Mouse (Mus musculus): Measurements from ENCODE around the gene Jmjd8. TPM values are rescaled to one million over a fixed set of nuclear protein-coding genes. Genes with fewer than 3 reads are reported as not detected.

Jmjd8 gene
- total RNA-seq, 4 experiments from 2014 or later, result 61.0 to 63.6 (median 61.8) TPM

DNA sequence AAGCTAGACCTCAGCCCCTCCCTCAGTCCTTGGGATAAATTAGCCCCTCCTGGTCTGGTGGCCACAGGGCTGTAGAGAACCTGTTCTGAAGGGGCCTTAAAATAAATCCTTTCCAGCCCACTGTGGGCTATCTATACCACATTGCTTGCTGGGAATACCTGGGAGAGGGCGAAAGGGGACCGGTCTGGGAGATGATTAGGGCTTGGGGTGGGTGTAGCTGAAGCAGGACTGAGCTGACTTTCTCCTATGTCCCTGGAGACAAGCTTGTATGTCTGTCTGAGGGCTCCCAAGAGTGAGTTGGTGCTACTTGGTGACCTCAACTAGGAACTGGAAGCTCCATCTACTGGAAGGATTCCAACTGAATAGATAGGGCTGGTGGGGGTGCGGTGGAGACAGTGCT is 48.4 kb downstream of the Jmjd8 start:
- no peak for DNase-seq (ENCODE audit: low spot score in 2 of 2)

- DNase-seq (ENCODE audit: low spot score in 2 of 2), result no peak
Measured at GRCm38 (mm10) chr17:25877741-25878610, 49.3 kb downstream of the Jmjd8 start.

DNA sequence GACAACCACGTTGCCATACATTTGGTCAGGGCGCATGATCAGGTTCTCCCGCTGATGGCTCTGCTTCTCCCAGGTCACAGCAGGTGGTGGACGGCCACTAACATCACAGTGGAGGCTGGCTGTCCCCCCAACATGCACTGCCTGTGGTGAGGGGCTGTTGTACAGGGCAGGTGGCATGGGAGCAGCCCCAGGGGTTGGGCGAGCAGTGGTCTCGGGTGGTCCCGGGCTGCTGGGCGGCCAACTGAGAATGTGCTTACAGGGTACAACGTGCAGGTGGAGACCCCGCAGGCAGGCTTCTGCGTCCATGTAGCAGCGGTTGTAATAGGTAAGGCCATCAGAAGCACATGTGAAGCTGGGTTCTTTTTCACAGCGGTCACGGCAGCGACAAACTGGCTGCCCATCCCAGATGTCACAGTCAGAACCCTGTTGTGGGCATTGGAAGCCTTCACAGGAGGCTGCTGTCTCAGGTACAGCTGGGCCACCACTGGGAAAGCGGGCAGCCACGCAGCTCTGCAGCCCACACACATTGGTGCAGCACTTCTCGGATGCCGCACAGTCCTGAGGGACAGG is 50.0 kb downstream of the Jmjd8 start:
- no peak for DNase-seq (ENCODE audit: low spot score in 2 of 2)

GRCm38 (mm10) chr17:25879261-25879660 is 50.6 kb downstream of the Jmjd8 start:
- DNase-seq (ENCODE audit: low spot score in 2 of 2), result no peak

- no peak for DNase-seq (ENCODE audit: low spot score in 2 of 2)
Measured at GRCm38 (mm10) chr17:25879750-25880149, 51.1 kb downstream of the Jmjd8 start.

GRCm38 (mm10) chr17:25880196-25880910 is 51.7 kb downstream of the Jmjd8 start, which contains the start of gene Wfikkn1:
Gene Wfikkn1 (minus strand): TSS chr17:25880858.
- DNase-seq (ENCODE audit: low spot score in 2 of 2), result no peak

DNA sequence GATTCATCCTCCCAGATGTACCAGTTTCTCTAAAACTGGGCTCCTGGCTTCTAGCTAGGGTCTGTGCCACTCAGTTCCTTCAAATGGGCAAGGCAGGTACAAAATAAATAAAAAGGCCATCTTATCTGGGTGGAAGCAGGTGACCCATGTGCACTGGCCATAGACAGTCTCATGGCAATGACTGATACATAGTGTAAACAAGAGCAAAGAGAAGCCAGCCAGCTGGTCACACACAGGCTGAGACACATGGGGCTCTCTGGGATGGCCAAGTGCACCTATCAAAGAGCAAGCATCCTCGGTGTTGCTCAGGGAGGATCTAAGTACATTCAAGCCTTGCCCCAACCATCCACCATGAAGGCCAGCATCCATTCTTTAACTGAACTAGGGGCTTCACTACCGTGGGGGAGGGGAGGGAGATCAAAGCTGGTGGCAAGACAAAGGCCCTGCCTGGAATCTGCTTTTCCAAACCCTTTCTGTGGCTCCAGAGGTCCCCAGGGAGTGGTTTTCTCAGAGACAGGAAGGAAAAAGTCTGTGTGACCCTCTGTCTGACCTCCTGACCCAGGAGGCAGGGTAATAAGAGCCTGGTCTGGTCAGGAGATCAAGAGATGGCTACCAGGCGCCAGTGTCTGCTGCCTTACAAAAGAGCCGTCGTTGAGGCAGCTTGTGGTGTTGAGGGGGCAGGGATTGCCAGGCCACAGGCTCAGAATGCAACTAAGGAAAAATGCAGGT is 52.4 kb downstream of the Jmjd8 start:
- DNase-seq (ENCODE audit: low spot score in 2 of 2), result no peak

Small RNAs within 50 kb of the gene (microRNA-seq; reads per million reads assigned to microRNA genes)
- gene Mir3082, result 2.9 to 7.1 reads per million in 2 experiments
- 0.32 to 1.5 reads per million in 2 experiments for gene Mir6966

Other genes starting within 250 kb of the Jmjd8 start
- gene Lmf1, start 249.8 kb upstream of the Jmjd8 start, total RNA-seq (2022), result 10 to 100 TPM; 27.0 to 33.4 (median 28.4) TPM
- 100 to 1,000 TPM; 115 to 135 (median 117) TPM for gene Gng13, start 111.7 kb upstream of the Jmjd8 start, total RNA-seq (2022)
- 1 to 10 TPM; 1.3 to 4.9 (median 2.0) TPM for gene Chtf18, start 101.4 kb upstream of the Jmjd8 start, total RNA-seq (2022)
- 10 to 100 TPM; 51.7 to 56.8 (median 54.0) TPM for gene Rpusd1, start 101.2 kb upstream of the Jmjd8 start, total RNA-seq (2022)
- under 1 TPM in 3 of 4 experiments, not detected in 1; 0.13 to 0.41 (median 0.23) TPM for gene Mslnl, start 92.8 kb upstream of the Jmjd8 start, total RNA-seq (2022)
- 1 to 10 TPM in 2 of 4 experiments, under 1 TPM in 2; 0.21 to 1.8 (median 0.92) TPM for gene Msln, start 74.5 kb upstream of the Jmjd8 start, total RNA-seq (2022)
- 10 to 100 TPM; 33.0 to 45.0 (median 34.2) TPM for gene Narfl, start 55.1 kb upstream of the Jmjd8 start, total RNA-seq (2022)
- 100 to 1,000 TPM in 2 of 4 experiments, 10 to 100 TPM in 2; 94.5 to 130 (median 112) TPM for gene Haghl, start 43.2 kb upstream of the Jmjd8 start, total RNA-seq (2022)
- under 1 TPM; 0.43 to 1.00 (median 0.94) TPM for gene Ccdc78, start 42.3 kb upstream of the Jmjd8 start, total RNA-seq (2022)
- gene Fam173a, start 36.0 kb upstream of the Jmjd8 start, total RNA-seq (2022), result 100 to 1,000 TPM in 2 of 4 experiments, 10 to 100 TPM in 2; 93.0 to 103 (median 99.1) TPM
- 1 to 10 TPM in 1 of 4 experiments, not detected in 3; 1.5 TPM for gene AC134908.4, start 33.2 kb upstream of the Jmjd8 start, total RNA-seq (2022)
- 10 to 100 TPM; 66.8 to 93.2 (median 84.5) TPM for gene Metrn, start 31.7 kb upstream of the Jmjd8 start, total RNA-seq (2022)
- 100 to 1,000 TPM; 532 to 577 (median 554) TPM for gene Fbxl16, start 19.8 kb upstream of the Jmjd8 start, total RNA-seq (2022)
- 10 to 100 TPM; 22.8 to 29.0 (median 26.5) TPM for gene Wdr24, start 5.2 kb upstream of the Jmjd8 start, total RNA-seq (2022)
- gene Stub1, start 4.5 kb downstream of the Jmjd8 start, total RNA-seq (2022), result 100 to 1,000 TPM; 151 to 155 (median 152) TPM
- 10 to 100 TPM; 31.6 to 44.8 (median 40.9) TPM for gene Rhbdl1, start 8.4 kb downstream of the Jmjd8 start, total RNA-seq (2022)
- 10 to 100 TPM; 21.4 to 27.6 (median 25.7) TPM for gene Gm20683, start 12.9 kb downstream of the Jmjd8 start, total RNA-seq (2022)
- 100 to 1,000 TPM in 1 of 4 experiments, 10 to 100 TPM in 3; 81.2 to 107 (median 93.1) TPM for gene Rhot2, start 16.0 kb downstream of the Jmjd8 start, total RNA-seq (2022)
- gene Wdr90, start 32.6 kb downstream of the Jmjd8 start, total RNA-seq (2022), result 10 to 100 TPM; 19.0 to 28.8 (median 23.6) TPM
- gene Mcrip2, start 39.9 kb downstream of the Jmjd8 start, total RNA-seq (2022), result 10 to 100 TPM; 16.9 to 26.9 (median 21.5) TPM
- gene Mettl26, start 46.2 kb downstream of the Jmjd8 start, total RNA-seq (2022), result 10 to 100 TPM; 37.5 to 42.2 (median 39.1) TPM
- gene Wfikkn1, start 52.0 kb downstream of the Jmjd8 start, total RNA-seq (2022), result 1 to 10 TPM; 1.6 to 2.4 (median 1.9) TPM
- 10 to 100 TPM; 42.0 to 72.9 (median 46.4) TPM for gene Rab40c, start 90.9 kb downstream of the Jmjd8 start, total RNA-seq (2022)
- gene Pigq, start 116.1 kb downstream of the Jmjd8 start, total RNA-seq (2022), result 100 to 1,000 TPM; 104 to 128 (median 120) TPM
- gene Nhlrc4, start 116.1 kb downstream of the Jmjd8 start, total RNA-seq (2022), result 1 to 10 TPM in 1 of 4 experiments, under 1 TPM in 2, not detected in 1; 0.16 to 2.8 (median 0.28) TPM
- 1 to 10 TPM in 1 of 4 experiments, under 1 TPM in 3; 0.77 to 1.2 (median 0.88) TPM for gene A930017K11Rik, start 123.7 kb downstream of the Jmjd8 start, total RNA-seq (2022)
- gene Capn15, start 156.9 kb downstream of the Jmjd8 start, total RNA-seq (2022), result 10 to 100 TPM; 45.4 to 61.2 (median 53.8) TPM
- 100 to 1,000 TPM in 3 of 4 experiments, 10 to 100 TPM in 1; 96.5 to 113 (median 102) TPM for gene Rab11fip3, start 240.7 kb downstream of the Jmjd8 start, total RNA-seq (2022)

Data from layer of hippocampus, adult 8-10 months (tissue).